Mouse (Mus musculus) left cerebral cortex, postnatal 4 days (tissue): Measurements from ENCODE around the gene Ppp2r2c. TPM values are rescaled to one million over a fixed set of nuclear protein-coding genes. Genes with fewer than 3 reads are reported as not detected.
"Not testable (repeated sequence)": the region's sequence is repeated elsewhere in the genome, so short reads cannot be mapped to it uniquely, and the experiment has no call there.

ENCODE experiments used
- DNase-seq: peaks from one replicate; pipeline ENCODE4 v3.0.0-alpha.2; 2022
- intact Hi-C: fragments of 180-260 bp; cut with DNase I; formaldehyde crosslinking; loops from one replicate; pipeline ENCODE4 v1.15.1; 2025
- total RNA-seq, 2 experiments: library from RNA; stranded (reverse); gene quantifications; 2 replicates each; pipeline ENCODE4 v1.2.3; 2021

Gene Ppp2r2c
- total RNA-seq, 2 experiments from 2014 or later = 271 to 272 TPM

DNA sequence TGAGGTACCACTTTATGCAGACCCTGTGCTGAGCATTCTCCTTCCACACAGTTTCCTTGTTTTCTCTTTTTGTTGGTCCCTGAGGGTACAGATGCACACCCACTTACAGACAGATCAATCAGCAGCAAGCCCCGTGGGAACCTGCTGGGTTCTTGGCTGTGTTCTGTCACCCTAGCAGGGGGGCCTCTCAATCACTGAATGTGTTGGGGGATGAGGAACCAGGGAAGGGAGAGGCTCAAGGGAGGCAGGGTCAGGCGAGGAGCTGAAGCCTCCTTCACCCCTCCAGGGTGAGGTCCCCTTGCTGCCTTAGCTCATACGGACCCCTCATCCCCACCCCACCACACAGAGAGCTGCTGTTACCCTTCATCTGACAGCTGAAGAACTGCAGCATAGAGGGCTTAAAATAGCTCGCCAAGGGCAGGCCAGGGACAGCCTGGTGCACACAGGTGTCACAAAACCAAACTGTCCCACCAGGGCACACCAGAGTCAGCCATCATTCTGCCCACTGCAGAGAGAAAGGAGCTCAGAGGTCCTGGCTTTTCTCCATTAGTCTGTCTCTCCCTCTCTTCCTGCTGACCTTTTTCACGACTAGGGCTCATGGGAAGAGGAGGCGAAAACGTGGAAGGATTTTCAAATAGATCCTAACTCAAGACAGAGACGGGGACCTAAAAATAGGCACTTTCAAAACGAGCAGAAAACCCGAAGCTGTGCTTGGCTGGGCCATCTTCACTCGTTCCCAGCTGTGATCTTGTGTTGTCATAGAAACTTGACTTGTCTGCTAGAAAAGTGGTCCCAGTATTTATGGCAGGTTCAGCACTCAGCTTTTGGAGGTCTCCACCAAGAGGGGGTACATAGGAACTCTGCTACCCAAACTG, 55.8 kb downstream of the Ppp2r2c start:
- DNase-seq = peak; percentile 54
- intact Hi-C loops = no loop called here

- DNase-seq = peak; percentile 64
- intact Hi-C loops = no loop called here
Measured at GRCm38 (mm10) chr5:36928701-36929100, 60.4 kb downstream of the Ppp2r2c start.

- intact Hi-C loops = no loop called here
Measured at GRCm38 (mm10) chr5:36929376-36929775, 61.1 kb downstream of the Ppp2r2c start.

GRCm38 (mm10) chr5:36933383-36933782, 65.1 kb downstream of the Ppp2r2c start:
- intact Hi-C loops = no loop called here
- DNase-seq = no peak

More at GRCm38 (mm10) chr5:36929376-36929775, 61.1 kb downstream of the Ppp2r2c start:
- no peak for DNase-seq

GRCm38 (mm10) chr5:36935486-36936473, 67.5 kb downstream of the Ppp2r2c start:
- DNase-seq = peak; percentile 58
- intact Hi-C loops = no loop called here

DNA sequence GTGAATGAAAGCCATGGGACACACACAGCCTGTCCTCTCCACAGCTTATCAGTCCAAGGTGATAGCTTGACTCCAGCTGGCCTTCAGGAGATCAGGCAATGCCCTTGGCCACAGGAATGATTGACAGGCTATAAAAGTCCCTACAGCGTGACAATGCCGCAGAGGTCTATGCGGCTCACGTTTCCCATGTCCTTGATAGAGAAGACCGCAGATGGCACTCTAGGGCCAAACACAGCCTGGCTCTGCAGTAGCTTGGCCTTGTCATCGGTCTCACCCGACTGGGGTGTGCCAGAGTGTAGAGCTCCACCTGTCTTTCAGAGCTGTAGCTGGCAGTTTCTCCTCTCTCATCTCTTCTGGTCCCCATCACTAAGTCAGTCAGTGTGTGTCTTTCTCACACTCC, 68.2 kb downstream of the Ppp2r2c start:
- intact Hi-C loops = no loop called here
- peak; percentile 48 for DNase-seq

- DNase-seq = no peak
- intact Hi-C loops = no loop called here
Measured at GRCm38 (mm10) chr5:36938021-36938420, 69.7 kb downstream of the Ppp2r2c start.

DNA sequence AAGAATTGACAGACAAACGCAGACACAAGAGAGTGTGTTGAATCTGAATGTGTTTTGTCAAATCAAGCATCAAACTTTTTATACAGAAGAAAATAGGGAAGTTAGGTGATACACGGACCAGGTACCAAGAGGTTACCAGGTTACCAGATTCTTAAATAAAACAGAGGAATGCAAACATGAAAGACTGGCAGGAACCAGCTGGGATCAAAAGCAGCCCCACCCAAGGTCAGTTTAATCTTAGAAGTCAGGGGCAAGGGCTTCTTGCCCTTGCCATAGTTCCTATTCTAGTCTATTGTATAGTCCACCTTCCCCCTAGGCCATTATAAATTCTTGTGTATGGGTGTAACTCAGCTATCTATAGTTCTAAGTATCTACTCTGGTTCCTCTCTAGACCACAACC, 70.7 kb downstream of the Ppp2r2c start:
- intact Hi-C loops, DNase-seq: not testable (repeated sequence)

DNA sequence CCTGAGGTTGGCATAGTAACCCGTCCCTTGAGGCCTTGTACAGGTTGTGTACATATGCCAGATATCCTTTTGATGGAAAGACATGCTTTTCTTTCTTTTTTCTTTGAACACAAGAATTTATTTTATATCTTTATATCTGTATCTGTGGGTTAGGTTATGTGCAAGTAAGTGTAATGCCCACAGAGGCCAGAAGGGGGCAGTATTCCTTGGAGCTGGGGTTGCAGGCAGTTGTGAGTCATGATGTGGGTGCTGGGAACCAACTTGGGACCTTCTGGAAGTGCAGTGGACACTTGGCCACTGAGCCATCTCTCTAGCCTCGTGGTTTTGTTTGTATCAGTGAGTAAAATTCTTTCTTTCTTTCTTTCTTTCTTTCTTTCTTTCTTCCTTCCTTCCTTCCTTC, 74.1 kb downstream of the Ppp2r2c start:
- intact Hi-C loops = loop anchor here (10.0 kb wide), 1 partner anchor 108 kb away; the partner anchor contains the start of gene Man2b2
- no peak for DNase-seq

- intact Hi-C loops = loop anchor here (10.0 kb wide), 1 partner anchor 110 kb away; the partner anchor contains the start of gene Man2b2
- no peak for DNase-seq
Measured at GRCm38 (mm10) chr5:36944552-36944951, 76.2 kb downstream of the Ppp2r2c start.

DNA sequence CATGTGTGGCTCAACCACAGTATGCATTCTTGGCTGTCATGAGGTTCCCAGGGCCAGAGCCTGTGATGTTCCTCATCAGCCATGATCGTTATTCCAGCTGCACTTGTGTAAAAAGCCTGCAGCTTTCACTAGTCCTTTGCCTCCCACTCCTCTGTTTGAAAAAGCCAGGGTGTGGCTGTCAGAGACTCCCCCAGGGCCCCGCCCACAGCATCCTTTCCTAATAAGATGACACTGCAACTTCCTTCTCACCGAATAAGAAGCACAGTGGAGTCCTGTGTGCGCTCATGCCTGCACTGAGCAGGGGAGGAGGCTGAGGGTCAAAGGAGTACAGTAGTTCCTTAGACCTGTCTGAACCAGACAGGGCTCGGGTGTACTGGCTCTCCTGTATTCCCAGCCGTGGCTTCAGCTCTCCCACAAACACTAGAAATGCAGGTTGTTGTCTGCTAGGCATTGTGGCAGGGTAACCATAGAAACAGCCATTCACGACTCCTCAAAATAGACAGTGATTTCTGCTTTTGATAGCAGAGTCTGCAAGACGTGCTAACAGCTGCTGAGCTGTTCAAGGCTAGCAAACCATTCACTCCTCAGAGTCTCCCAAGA, 76.9 kb downstream of the Ppp2r2c start:
- DNase-seq = no peak

DNA sequence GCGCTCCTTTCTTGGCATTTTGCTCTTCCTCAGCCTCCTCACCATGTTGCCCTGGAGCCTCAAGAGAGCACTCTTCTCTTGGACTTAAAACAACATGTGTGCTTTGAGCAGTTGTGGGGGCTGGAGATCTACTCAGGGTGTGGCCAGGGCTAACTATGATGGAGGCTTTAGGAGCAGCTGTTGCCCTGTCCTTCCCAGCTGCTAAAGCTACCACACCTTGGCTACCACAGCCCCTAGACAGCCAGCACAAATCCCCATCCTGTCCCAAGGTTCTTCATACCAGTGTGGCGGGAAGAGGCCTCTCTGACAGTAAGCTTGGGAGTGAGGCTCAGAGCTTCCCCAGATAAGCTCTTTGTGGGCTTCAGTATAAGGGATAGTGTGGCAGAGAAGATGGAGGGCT, 77.4 kb downstream of the Ppp2r2c start:
- intact Hi-C loops = loop anchor here (10.0 kb wide), 1 partner anchor 111 kb away; the partner anchor contains the start of gene Man2b2

More for the DNA sequence above, 76.9 kb downstream of the Ppp2r2c start:
- intact Hi-C loops = loop anchor here (10.0 kb wide), 1 partner anchor 110 kb away; the partner anchor contains the start of gene Man2b2

GRCm38 (mm10) chr5:36946445-36946844, 78.1 kb downstream of the Ppp2r2c start:
- intact Hi-C loops = loop anchor here (10.0 kb wide), 1 partner anchor 112 kb away; the partner anchor contains the start of gene Man2b2
- DNase-seq = peak; percentile 74

More for the DNA sequence above, 77.4 kb downstream of the Ppp2r2c start:
- DNase-seq = no peak

DNA sequence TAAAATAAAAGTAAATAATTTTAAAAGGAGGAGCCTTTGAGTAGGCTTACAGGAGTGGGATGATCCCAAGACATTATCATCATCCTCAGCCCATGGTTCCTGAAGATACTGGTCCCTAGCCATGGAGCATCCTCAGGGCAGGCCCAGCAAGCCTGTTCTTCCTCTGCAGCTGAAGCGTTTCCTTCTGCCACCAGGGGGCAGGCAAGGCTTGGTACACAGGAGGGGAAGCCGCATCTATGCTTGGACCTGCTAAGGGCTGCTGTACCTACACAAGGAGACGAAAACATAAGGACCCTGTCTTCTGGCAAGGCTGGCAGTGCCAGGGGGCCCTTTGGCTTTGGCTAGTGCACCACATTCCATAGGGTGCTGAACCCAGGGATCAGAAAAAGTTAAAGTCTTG, 80.5 kb downstream of the Ppp2r2c start:
- intact Hi-C loops = loop anchor here (10.0 kb wide), 1 partner anchor 114 kb away; the partner anchor contains the start of gene Man2b2
- DNase-seq = peak; percentile 85

DNA sequence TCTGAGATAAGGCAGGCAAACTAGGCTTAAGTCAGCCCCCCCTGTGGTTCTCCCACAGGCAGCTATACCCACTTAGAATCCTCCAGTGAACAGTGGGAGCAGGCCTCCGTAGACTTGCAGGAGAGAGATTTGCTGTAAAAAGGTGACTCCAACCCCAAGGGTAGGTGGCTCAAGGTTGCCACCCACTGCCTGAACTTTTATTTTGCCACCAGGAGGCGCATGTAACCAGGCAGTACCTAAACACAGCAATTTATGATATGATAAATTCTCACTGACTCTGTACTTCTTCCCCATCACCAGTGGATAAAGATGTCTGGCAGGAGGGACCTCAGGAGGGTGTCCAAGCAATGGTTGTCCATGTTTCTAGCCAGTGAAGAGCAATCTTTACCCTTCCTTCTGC, 82.6 kb downstream of the Ppp2r2c start:
- no peak for DNase-seq
- intact Hi-C loops = no loop called here

GRCm38 (mm10) chr5:36952311-36952710, 84.0 kb downstream of the Ppp2r2c start:
- no peak for DNase-seq
- intact Hi-C loops = no loop called here

GRCm38 (mm10) chr5:36955366-36955765, 87.1 kb downstream of the Ppp2r2c start:
- DNase-seq = peak; percentile 38

DNA sequence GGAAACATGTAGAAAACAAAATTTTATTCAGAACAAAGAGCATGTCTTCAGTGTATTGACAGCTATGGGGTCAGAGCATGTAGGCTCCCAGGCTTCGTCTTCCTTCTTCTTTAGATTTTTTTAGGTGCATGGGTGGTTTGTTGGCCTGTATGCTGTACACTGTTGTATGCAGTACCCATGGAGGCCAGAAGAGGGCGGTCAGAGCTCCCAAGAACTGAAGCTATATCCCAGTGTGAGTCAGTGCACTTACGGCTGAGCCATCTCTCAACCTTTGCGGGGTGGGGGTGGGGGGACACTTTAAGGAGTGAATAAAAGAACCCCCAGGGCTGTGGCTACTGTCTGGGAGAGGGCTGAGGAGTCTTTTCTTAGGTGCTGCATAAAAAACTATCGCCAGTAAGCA, 90.5 kb downstream of the Ppp2r2c start:
- intact Hi-C loops = loop anchor here (5.0 kb wide), 2 partner anchors 43 to 148 kb away; no protein-coding TSS in a partner anchor
- DNase-seq = peak; percentile 88

More at GRCm38 (mm10) chr5:36955366-36955765, 87.1 kb downstream of the Ppp2r2c start:
- intact Hi-C loops = loop anchor here (5.0 kb wide), 2 partner anchors 47 to 152 kb away; no protein-coding TSS in a partner anchor

DNA sequence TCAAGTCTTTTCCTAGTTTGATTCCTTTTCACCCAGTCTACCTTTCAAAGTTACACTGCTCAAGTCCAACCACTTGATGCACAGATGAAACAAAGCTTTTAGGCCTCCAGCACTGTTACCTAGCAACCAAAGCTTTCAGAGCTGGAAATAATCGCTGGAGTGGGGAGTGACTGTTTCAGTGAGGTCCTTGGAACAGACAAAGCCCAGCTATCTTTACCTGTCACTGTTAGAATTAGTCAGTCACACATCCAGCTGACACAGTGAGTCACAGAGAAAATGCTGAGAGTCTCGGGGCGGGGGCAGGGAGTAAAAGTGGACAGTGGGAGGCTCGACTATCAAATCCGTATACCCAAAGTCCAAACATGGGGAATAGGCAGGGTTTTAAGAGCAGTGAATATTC, 92.2 kb downstream of the Ppp2r2c start:
- intact Hi-C loops = no loop called here
- no peak for DNase-seq

GRCm38 (mm10) chr5:36971587-36971986, 103.3 kb downstream of the Ppp2r2c start:
- DNase-seq = no peak
- intact Hi-C loops = no loop called here
